Mouse (Mus musculus): ENCODE data around the gene 2900026A02Rik.

DNA sequence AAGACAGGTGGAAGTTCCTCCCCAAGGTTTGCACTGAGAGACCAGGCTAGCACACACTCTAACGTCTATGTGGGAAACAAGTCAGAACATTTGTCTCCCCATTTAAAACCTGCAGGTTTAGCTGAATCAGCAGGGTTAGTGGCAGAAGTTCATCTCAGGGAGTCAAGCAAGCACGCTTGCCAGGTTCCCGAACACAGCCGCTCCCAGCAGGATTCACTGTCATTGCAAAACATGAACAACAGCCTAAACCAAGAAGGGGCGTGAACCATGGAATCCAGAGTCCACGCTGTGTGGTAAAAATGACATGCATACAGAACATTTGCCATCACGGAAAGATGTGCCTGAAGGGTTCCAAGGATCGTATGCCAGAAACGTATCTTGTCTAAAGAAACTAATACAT, 116.0 kb downstream of the 2900026A02Rik start:
- no peak for TF ChIP-seq CTCF (IDR thresholded peaks at IDR 0.05; ENCODE audit: insufficient read depth, low read length)
- TF ChIP-seq POLR2A (IDR thresholded peaks at IDR 0.05; ENCODE audit: borderline replicate concordance, extremely low read depth, low read depth, low read length) = no peak
